ENCODE assay signal across 17 mouse cellular contexts in genomic region chr6:13052408-13053200, GRCm38 (mm10). TPM values are rescaled to one million over a fixed set of nuclear protein-coding genes. Genes with fewer than 3 reads are reported as not detected.
DNase-seq lines count a peak whose midpoint lies in the region; ATAC-seq and TF ChIP-seq lines count a peak whose summit lies in the region.
"Had no signal": no experiment of that assay in that cellular context is flagged by ENCODE, and none has a peak within 500 bp of the region (broad histone marks: within the 10 kb centered on the region; RNA-seq: fewer than 3 reads in every experiment).

No protein-coding gene starts in this region.

- ATAC-seq in heart, embryonic 15.5 days (replicated peaks; ENCODE audit: insufficient number of reproducible peaks, insufficient read depth, low FRiP score, low read depth) = no peak
- ATAC-seq in liver, postnatal 0 days = peak; percentile 94
- peak; percentile 89 for ATAC-seq in Patski
- ATAC-seq in kidney, postnatal 0 days (replicated peaks; ENCODE audit: low FRiP score, low read depth) = peak; percentile 92
- ATAC-seq: activated CD4-positive, CD25-positive, alpha-beta regulatory T cell, adult 4 months; hindbrain, embryonic 16.5 days had no signal

- H3K9me3 ChIP-seq in heart, embryonic 15.5 days (replicated peaks) = no peaks in the 10 kb centered on the region
- no peaks in the 10 kb centered on the region for H3K9me3 ChIP-seq in liver, postnatal 0 days (ENCODE audit: low read length)
- no peaks in the 10 kb centered on the region for H3K9me3 ChIP-seq in kidney, postnatal 0 days (replicated peaks; ENCODE audit: low read length)
- H3K9me3 ChIP-seq: G1E; liver, embryonic 13.5 days; neural tube, embryonic 15.5 days had no signal

- TF ChIP-seq CTCF in liver, postnatal 0 days (IDR thresholded peaks at IDR 0.05; ENCODE audit: low read depth) = no peak
- TF ChIP-seq CTCF in Patski (IDR thresholded peaks at IDR 0.05) = no peak
- TF ChIP-seq CTCF in kidney, postnatal 0 days (IDR thresholded peaks at IDR 0.05; ENCODE audit: low read depth) = no peak

- H3K27me3 ChIP-seq in heart, embryonic 15.5 days = no peaks in the 10 kb centered on the region
- H3K27me3 ChIP-seq in liver, postnatal 0 days (ENCODE audit: insufficient read depth, low read length) = no peaks in the 10 kb centered on the region
- H3K27me3 ChIP-seq in Patski = no peaks in the 10 kb centered on the region
- no peaks in the 10 kb centered on the region for H3K27me3 ChIP-seq in kidney, postnatal 0 days (ENCODE audit: insufficient read depth, low read length)
- H3K27me3 ChIP-seq: liver, embryonic 13.5 days; neural tube, embryonic 15.5 days had no signal

- peak overlapping the region; percentile 7; the same call in 1 of the 2 replicates for H3K27ac ChIP-seq in heart, embryonic 15.5 days
- H3K27ac ChIP-seq in liver, postnatal 0 days (ENCODE audit: low read depth) = peak overlapping the region; percentile 80
- H3K27ac ChIP-seq in kidney, postnatal 0 days = peak overlapping the region; percentile 64
- H3K27ac ChIP-seq: liver, embryonic 13.5 days; neural tube, embryonic 15.5 days had no signal

- in situ Hi-C loops in Patski (cut with MboI; ENCODE audit: low pct_unique_long_range_greater_than_20kb) = loop anchor here (25.0 kb wide), 2 partner anchors 560 to 1140 kb away; partner anchors contain the start of genes Ndufa4, Phf14 and Tmem168

- H3K4me3 ChIP-seq in heart, embryonic 15.5 days = no peak overlapping the region
- no peak overlapping the region for H3K4me3 ChIP-seq in liver, postnatal 0 days (ENCODE audit: low read depth, low read length)
- no peak overlapping the region for H3K4me3 ChIP-seq in kidney, postnatal 0 days (replicated peaks; ENCODE audit: low read depth, low read length)
- H3K4me3 ChIP-seq: liver, embryonic 13.5 days; neural tube, embryonic 15.5 days had no signal

- POLR2A ChIA-PET in Patski (lab: Charles Lee) = interaction anchor here (1.6 kb wide), 1 partner anchor 18 kb away, joined by 7 read pairs; the partner anchor contains the start of gene Tmem106b

- intact Hi-C loops in heart, postnatal 14 days (cut with DNase I) = no loop called here

- no peak for DNase-seq in heart, postnatal 14 days
- no peak for DNase-seq in liver, postnatal 0 days
- DNase-seq in liver = no peak
- DNase-seq in Patski (ENCODE audit: low read depth, low spot score) = peak; percentile 77
- peak; percentile 66 for DNase-seq in kidney, postnatal 0 days (ENCODE audit: low spot score)
- no peak for DNase-seq in frontal cortex, postnatal 25 days (ENCODE audit: low spot score in 2 of 2)
- DNase-seq in right cerebral cortex, postnatal 10 days (ENCODE audit: low spot score in 2 of 2) = no peak
- DNase-seq: B cell, adult 2 months; cerebellum, adult 11 months; gastrocnemius, postnatal 14 days; liver, embryonic 13.5 days; right cerebral cortex, adult 18-20 months had no signal

- 50% methylated on average over 4 of the region's 4 CpGs for whole genome bisulfite sequencing in heart, embryonic 15.5 days
- WGBS in liver, postnatal 0 days (ENCODE audit: insufficient replicate concordance) = 61% methylated on average over 4 of the region's 4 CpGs
- 52% methylated on average over 4 of the region's 4 CpGs for WGBS in kidney, postnatal 0 days

- no peaks in the 10 kb centered on the region for H3K36me3 ChIP-seq in heart, embryonic 15.5 days
- no peaks in the 10 kb centered on the region for H3K36me3 ChIP-seq in liver, postnatal 0 days (replicated peaks; ENCODE audit: insufficient read depth, low read length)
- H3K36me3 ChIP-seq in kidney, postnatal 0 days (ENCODE audit: insufficient read depth, low read length) = no peaks in the 10 kb centered on the region
- H3K36me3 ChIP-seq: G1E; liver, embryonic 13.5 days; neural tube, embryonic 15.5 days had no signal

- 0 out of 2 replicates have a peak, but pooled peaks have one; percentile 64 for TF ChIP-seq EP300 in liver, postnatal 0 days (IDR thresholded peaks at IDR 0.05; ENCODE audit: low read depth)

- H3K9ac ChIP-seq in heart, embryonic 15.5 days = no peak overlapping the region
- no peak overlapping the region for H3K9ac ChIP-seq in liver, postnatal 0 days (replicated peaks)
- H3K9ac ChIP-seq in kidney, postnatal 0 days (ENCODE audit: low read depth, low read length) = no peak overlapping the region
- H3K9ac ChIP-seq: liver, embryonic 13.5 days; neural tube, embryonic 15.5 days had no signal

- CTCF ChIA-PET in Patski (lab: Charles Lee) = interaction anchor here (1.0 to 1.5 kb wide), 2 partner anchors 9 to 17 kb away, joined by 3 read pairs; partner anchors contain the start of gene Tmem106b

- no peak overlapping the region for H3K4me2 ChIP-seq in heart, embryonic 15.5 days
- H3K4me2 ChIP-seq in liver, postnatal 0 days (ENCODE audit: low read depth, low read length) = no peak overlapping the region
- no peak overlapping the region for H3K4me2 ChIP-seq in kidney, postnatal 0 days (ENCODE audit: low read length)
- H3K4me2 ChIP-seq: liver, embryonic 13.5 days; neural tube, embryonic 15.5 days had no signal

- peaks cover 4% of the 10 kb centered on the region for H3K4me1 ChIP-seq in heart, embryonic 15.5 days (replicated peaks)
- H3K4me1 ChIP-seq in liver, postnatal 0 days (ENCODE audit: insufficient read depth) = peaks cover 8% of the 10 kb centered on the region; the same call in 1 of the 2 replicates
- 0 out of 2 replicates have a peak, but pooled peaks cover 3% of the 10 kb centered on the region for H3K4me1 ChIP-seq in kidney, postnatal 0 days (replicated peaks; ENCODE audit: insufficient read depth, low read length)
- H3K4me1 ChIP-seq: liver, embryonic 13.5 days; neural tube, embryonic 15.5 days had no signal

RNA-seq across cellular contexts. Expression of gene Tmem106b, which starts 17.0 kb away (rescaled TPM):
- polyA plus RNA-seq in heart, embryonic 15.5 days (2015; fragmentation: Nextera tagmentation; extraction: Ambion mirVana) = 27.9 and 33.7 TPM in 2 replicates
- 100 to 1,000 TPM; 126 to 129 TPM for total RNA-seq in heart, postnatal 14 days (2021)
- polyA plus RNA-seq in liver, postnatal 0 days (2015; fragmentation: Nextera tagmentation; extraction: Ambion mirVana) = 32.1 and 39.0 TPM in 2 replicates
- 137 TPM for polyA plus RNA-seq in Patski (2021)
- 70.6 and 75.6 TPM in 2 replicates for polyA plus RNA-seq in kidney, postnatal 0 days (2015; fragmentation: Nextera tagmentation; extraction: Ambion mirVana)

Comparison
In these comparisons a context has a peak if more than half of its experiments do, and no peak if none do; other contexts are left out.
1. H3K27ac ChIP-seq: peak in every context shown above with its lines; median percentile 80 in liver, postnatal 0 days; 64 in kidney, postnatal 0 days; 7 in heart, embryonic 15.5 days.
2. DNase-seq: peak in Patski (single experiment) and kidney, postnatal 0 days (single experiment); none in heart, postnatal 14 days (0 of 2), liver, postnatal 0 days (single experiment), liver (single experiment), frontal cortex, postnatal 25 days (0 of 2) and right cerebral cortex, postnatal 10 days (0 of 2).